Mouse (Mus musculus): ENCODE results near the gene Ggt6.

The Ggt6 gene

DNA sequence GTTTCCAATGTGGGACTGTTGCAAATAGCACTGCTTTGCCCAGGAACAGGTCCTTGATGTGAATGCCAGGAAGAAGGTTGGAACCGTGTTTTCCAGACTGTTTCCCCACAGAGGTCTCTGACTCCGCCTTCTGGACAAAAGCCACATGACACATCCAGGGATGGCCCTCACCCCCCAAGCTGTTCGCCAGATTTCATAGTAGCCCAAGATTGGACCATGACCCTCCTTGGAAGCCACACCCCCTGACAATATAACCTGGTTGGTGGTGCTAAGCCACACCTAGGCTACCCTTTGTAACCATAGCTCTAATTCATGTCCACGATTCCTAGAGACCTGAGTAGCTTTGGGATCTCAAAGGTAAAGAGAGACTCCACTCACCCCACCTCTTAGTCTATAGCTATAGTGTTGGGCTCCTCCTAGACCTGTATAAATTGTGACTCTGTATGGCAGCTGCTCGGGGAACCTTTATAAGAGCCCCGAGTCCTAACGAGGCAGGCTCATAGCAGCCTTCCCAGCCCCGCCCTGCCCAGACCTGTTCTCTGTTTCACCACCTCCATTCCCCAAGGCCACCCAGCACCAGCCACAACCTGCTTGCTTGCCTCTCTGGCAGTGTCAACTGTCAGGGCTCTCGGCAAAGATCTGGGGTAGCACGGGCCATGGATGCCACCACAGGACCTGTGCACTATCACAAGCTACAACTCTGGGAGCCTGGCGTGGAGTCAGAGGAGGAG is at the start of gene Ggt6:
Ggt6 (plus strand) TSS at position 564 of the 731 bp plus-strand sequence.
- DNase-seq (ENCODE audit: low spot score), result no peak

DNA sequence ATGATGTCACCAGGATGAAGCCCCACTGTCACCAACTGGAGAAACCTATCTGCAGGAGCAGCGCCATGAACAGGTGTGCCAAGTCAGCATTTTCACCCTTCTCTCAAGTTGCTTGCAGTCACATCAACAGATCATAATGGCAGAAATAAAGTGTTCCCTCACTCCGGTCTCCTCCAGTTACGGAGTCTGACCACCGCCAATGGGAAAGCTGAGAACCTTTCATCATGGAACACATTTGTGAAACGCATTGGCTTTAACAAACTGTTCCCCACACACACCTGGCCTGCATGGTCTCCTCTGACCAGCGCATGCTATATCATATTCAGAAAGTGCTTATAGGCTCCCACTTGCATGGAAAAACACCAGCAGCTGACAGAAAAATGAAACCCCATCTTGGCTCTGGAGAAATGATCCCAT is 47.2 kb upstream of the Ggt6 start:
- DNase-seq (ENCODE audit: low spot score), result no peak

- DNase-seq (ENCODE audit: low spot score), result no peak
Observed at GRCm38 (mm10) chr11:72389407-72390142, 45.8 kb upstream of the Ggt6 start.

DNA sequence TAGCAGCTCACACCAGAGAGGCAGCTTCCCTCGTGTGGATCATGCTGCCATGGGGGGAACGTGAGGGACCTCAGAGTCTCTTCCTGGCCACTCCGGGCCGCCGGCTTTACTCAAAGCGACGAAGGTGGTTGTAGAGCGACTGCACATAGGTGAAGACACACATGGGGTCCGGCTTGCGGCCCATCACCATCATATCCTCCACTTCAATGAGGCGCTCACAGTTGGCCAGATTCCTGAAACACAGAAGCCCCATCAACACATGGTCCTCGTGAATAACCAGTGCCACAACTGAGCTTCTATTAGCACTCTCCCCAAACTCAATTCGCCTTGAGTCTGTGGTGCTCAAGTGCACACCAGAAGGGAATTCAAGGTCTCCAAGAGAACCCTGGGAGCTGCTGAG is 44.1 kb upstream of the Ggt6 start:
- DNase-seq (ENCODE audit: low spot score), result no peak

DNA sequence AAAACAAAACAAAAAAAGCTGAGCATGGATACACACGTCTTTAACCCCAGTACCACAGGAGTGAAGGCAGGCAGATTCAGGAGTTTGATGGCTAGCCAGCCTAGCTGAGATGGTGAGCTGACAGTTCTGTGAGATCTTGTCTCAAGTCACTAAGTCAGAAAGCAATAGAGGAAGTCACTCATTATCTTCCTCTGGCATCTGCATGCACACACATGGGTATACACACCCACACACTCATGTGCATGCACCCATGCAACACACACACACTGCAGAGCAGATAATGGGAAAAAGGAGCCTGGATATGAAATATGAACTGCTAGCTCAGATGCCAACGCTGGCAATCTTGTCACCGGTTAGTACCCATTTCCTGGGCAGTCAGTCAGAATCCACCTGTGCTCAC is 42.1 kb upstream of the Ggt6 start:
- DNase-seq (ENCODE audit: low spot score), result no peak

GRCm38 (mm10) chr11:72393669-72394068 is 41.7 kb upstream of the Ggt6 start:
- no peak for DNase-seq (ENCODE audit: low spot score)

GRCm38 (mm10) chr11:72394694-72395093 is 40.6 kb upstream of the Ggt6 start:
- DNase-seq (ENCODE audit: low spot score), result no peak

DNA sequence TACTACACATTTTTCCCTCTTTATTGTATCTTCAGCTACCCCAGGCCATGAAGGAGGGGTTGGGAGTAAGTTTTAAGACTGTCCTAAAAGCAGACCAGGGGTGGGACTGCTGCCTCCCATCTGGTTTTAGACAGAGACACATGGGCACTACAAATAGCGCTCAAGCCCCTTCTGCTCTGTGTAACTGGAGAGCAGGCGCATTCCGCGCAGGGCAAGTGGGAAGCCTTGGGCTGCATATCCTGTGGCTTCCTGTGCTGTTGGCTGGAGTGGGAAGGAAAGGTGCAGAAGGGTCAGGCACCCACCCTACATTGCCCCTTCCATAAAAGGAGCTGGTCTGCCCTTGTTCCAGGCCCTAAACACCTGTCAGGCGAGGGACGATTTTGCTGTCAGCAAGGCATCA is 39.7 kb upstream of the Ggt6 start:
- DNase-seq (ENCODE audit: low spot score), result no peak

DNA sequence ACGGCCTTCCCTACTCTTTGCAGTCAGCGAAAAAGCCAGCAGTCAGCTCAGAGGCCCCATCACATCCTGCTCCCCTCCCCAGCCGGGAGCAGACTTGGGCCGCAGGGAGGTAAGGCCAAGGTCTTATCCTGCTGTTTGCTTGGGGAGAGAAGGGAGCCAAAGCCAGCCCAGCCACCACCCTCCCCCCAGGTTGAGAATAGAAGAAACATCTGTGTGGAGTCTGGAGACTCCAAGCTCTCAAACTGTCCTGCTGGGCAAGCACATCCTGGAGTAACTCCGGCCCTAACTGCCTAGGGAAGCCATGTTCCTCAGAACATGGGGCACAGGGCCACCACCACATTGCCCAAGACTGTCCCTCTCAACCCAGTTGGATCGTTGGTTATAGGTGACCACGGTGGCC is 38.7 kb upstream of the Ggt6 start:
- DNase-seq (ENCODE audit: low spot score), result no peak

GRCm38 (mm10) chr11:72397072-72397471 is 38.3 kb upstream of the Ggt6 start:
- no peak for DNase-seq (ENCODE audit: low spot score)

- DNase-seq (ENCODE audit: low spot score), result no peak
Observed at GRCm38 (mm10) chr11:72397811-72398525, 37.4 kb upstream of the Ggt6 start.

DNA sequence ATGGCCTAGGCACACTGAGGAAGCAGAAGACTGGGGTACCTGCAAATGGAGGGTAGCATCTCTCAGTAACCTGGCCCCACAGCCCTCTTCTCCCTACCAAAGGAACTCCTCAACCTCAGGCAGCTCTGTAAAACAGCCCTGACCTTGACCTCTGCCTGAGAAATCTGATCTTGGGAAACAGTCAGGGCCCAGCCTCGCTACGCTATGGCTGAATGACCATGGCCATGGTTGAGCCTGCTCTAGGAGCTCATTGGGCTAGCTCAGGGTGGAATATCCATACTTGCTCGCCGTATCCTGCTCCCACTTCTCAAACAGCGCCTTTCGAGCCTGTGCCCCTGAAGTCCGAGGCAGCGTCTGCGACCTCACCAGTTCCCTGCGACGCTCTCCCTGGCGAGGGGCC is 34.3 kb upstream of the Ggt6 start:
- no peak for DNase-seq (ENCODE audit: low spot score)

DNA sequence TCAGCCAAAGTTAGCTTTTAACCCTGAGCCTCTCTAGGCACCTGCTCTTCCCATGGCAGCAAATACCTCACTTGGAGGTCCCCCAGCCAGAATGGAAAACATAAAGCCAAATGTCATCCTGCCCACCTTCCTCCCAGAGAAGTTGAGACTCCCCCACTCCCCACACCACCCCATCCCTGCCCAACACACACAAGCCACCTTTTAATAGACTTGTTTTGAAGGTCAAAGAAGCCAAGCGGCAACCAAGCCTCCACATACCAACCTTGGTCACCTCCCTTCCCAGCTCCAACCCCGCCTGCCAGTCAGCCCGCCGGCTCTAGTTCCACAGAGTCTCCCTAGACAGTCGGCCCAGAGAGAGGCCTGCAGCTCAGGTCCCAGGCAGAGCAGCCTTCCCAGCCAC is 33.3 kb upstream of the Ggt6 start:
- no peak for DNase-seq (ENCODE audit: low spot score)

DNA sequence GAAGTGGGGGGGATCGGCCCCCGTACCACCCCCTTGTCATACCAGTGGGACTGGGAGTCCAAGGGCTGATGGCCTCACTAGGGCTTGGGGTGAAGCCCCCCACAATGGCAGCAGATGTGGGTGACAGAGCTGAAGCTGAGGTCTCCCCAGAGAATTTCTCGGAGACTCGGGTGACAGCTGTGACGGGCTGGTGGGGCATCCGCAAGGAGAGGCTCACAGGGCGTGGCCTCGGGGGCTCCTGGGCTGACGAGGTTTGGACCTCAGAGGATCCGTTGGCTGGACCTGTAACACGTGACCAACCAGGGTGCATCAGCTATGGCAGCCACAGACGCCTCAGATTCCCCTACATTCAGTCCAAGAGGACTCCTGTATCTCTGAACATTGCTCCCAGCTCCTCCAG is 32.4 kb upstream of the Ggt6 start:
- DNase-seq (ENCODE audit: low spot score), result peak; percentile 8

DNA sequence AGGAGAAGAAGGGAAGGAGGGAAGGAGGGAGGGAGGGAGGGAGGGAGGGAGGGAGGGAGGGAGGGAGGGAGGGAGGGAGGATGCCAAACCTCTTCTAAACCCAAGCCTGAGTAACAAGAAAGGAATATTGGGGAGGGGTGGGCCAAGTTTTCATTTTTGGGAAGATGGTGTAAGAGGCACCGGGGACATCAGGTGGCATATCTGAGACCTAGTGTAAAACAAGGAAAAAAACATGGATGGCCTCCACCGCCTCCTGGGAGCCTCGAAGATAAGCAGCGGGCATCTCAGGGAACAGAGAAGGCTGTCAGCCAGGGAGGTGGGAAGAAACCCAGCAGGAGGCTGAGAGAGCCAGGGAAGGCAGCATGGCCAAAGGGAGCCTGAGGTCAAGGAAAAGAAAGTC is 29.8 kb upstream of the Ggt6 start:
- no peak for DNase-seq (ENCODE audit: low spot score)

DNA sequence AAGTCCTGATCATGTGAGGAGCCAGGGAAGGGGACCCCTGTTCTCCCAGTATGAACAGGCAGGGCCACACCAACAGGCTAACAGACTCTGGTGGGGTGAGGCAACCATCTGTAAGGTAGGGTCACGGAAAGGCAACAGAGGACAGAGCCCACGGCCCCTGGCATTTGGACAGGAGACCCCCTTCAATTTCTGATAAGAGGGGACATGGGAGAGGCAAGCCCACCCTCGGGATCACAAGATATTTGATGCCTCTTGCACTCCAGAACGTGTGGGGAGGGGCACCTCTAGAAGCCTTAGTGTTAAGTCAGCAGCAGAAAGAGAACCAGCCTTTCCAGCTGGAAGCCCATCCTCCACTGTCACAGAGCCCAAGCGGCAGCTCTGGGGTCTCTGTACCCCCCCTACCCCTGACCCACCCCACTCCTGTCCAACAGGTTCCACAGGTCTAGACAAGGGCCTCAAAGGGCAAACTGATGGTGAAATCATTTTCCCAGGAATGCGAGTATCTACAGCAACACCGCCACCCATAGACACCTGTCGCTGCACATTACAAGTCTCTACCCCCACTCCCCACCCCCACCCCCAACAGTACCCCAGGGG is 29.1 kb upstream of the Ggt6 start:
- no peak for DNase-seq (ENCODE audit: low spot score)

DNA sequence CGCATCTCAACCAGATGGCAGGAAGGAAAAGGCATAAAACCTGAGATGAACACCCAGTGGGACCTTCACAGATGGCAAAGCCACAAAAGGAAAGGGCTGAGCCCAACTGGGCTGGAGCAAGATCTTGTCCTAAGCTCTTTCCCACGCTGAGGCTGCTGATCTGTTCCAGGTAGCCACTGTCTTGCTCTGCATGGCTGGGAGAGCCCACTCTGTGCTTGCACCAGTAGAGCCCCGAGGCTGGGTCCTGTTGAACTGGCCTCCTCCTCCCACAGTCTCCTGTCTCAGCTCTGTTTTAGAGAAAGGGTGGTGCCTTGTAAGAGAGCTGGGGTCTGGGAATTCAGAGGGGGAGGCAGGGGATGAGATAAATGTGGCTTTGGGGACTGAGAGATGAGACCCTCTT is 28.2 kb upstream of the Ggt6 start:
- DNase-seq (ENCODE audit: low spot score), result no peak

- DNase-seq (ENCODE audit: low spot score), result no peak
Observed at GRCm38 (mm10) chr11:72407574-72407973, 27.8 kb upstream of the Ggt6 start.

DNA sequence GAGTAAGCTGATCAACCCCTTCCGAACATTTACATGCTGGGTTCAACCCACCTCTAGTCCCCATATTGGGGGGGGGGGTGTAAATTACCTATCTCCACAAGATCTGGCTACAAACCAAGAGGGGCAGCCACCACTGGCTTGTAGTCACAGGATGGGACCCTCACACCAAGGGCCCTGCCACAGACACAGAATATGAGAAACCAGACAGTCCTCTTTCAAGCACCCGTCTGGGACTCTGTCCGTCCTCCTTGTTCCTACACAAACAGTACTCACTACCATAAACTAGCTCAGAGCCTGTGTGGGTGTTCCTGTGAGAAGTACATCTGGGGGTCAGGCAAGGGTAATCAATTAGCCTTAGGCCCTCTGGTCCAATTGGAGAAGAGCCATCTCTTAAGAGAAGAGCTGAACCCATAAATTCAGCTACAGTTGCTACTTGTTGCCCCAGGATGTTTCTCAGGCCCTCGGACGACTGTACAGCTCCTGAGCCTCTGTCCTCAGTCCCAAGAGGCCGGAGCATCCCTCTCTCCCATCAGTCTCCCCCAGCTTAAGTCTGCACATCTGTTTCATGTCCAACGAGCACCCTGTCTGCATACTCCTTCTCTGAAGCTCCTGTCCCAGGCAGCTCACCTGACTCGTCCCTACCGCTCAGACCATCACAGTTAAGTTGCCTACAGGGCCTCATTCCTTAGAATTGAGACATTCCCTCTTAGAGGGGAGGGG is 26.7 kb upstream of the Ggt6 start:
- DNase-seq (ENCODE audit: low spot score), result no peak

- no peak for DNase-seq (ENCODE audit: low spot score)
Observed at GRCm38 (mm10) chr11:72409649-72410385, 25.5 kb upstream of the Ggt6 start.

GRCm38 (mm10) chr11:72410521-72411092 is 24.7 kb upstream of the Ggt6 start:
- DNase-seq (ENCODE audit: low spot score), result no peak
